Mouse (Mus musculus) cerebellum, adult 2 months (tissue): ENCODE data around the gene Gm5901.

Source experiments
- CTCF ChIP-seq: fragments of 200-500 bp; IDR thresholded peaks from 2 replicates; pipeline ENCODE4 v1.5.1; 2011; ENCODE audit warnings: low read depth, mild to moderate bottlenecking, control low read depth, low read length, moderate library complexity, borderline replicate concordance; ENCODE audit not compliant: insufficient read depth
- POLR2A ChIP-seq: fragments of 200-500 bp; IDR thresholded peaks from 2 replicates; pipeline ENCODE4 v1.6.1; 2011; ENCODE audit warnings: low read length, control low read depth, borderline replicate concordance; ENCODE audit not compliant: insufficient read depth

- TF ChIP-seq POLR2A (no peak), CTCF (no peak)
Measured at GRCm38 (mm10) chr7:105342170-105342569, 32.7 kb upstream of the Gm5901 start, which contains the start of gene Olfr691.
